13 mouse cellular contexts compared by ENCODE assay signal in genomic region chr1:68666831-68667601, GRCm38 (mm10).
"Had no signal": no experiment of that assay in that cellular context is flagged by ENCODE, and none has a peak within 500 bp of the region (broad histone marks: within the 10 kb centered on the region; RNA-seq: fewer than 3 reads in every experiment).

No protein-coding gene starts in this region.

- ATAC-seq: liver, postnatal 0 days; midbrain, embryonic 13.5 days had no signal

- H3K27ac ChIP-seq: limb, embryonic 15.5 days; liver, embryonic 13.5 days; midbrain, embryonic 13.5 days; neural tube, embryonic 15.5 days had no signal

- H3K4me3 ChIP-seq: limb, embryonic 15.5 days; liver, embryonic 13.5 days; midbrain, embryonic 13.5 days; myocyte; neural tube, embryonic 15.5 days had no signal

- H3K36me3 ChIP-seq: limb, embryonic 15.5 days; liver, embryonic 13.5 days; midbrain, embryonic 13.5 days; neural tube, embryonic 15.5 days had no signal

- DNase-seq: kidney, adult 11 months; kidney, postnatal 10 days; kidney, postnatal 4 days; liver, embryonic 13.5 days; liver, postnatal 0 days; lung, postnatal 36 days; right cerebral cortex, postnatal 4 days; spleen, adult 18-20 months; thymus, postnatal 36 days had no signal

- H3K4me2 ChIP-seq: limb, embryonic 15.5 days; liver, embryonic 13.5 days; midbrain, embryonic 13.5 days; neural tube, embryonic 15.5 days had no signal

- H3K27me3 ChIP-seq: limb, embryonic 15.5 days; liver, embryonic 13.5 days; midbrain, embryonic 13.5 days; neural tube, embryonic 15.5 days had no signal

- H3K9me3 ChIP-seq: limb, embryonic 15.5 days; liver, embryonic 13.5 days; midbrain, embryonic 13.5 days; neural tube, embryonic 15.5 days had no signal

- H3K4me1 ChIP-seq: limb, embryonic 15.5 days; liver, embryonic 13.5 days; midbrain, embryonic 13.5 days; neural tube, embryonic 15.5 days had no signal

- H3K9ac ChIP-seq: limb, embryonic 15.5 days; liver, embryonic 13.5 days; liver, postnatal 0 days; midbrain, embryonic 13.5 days; neural tube, embryonic 15.5 days had no signal
